ENCODE assay signal across 9 mouse cellular contexts in the genomic region with DNA sequence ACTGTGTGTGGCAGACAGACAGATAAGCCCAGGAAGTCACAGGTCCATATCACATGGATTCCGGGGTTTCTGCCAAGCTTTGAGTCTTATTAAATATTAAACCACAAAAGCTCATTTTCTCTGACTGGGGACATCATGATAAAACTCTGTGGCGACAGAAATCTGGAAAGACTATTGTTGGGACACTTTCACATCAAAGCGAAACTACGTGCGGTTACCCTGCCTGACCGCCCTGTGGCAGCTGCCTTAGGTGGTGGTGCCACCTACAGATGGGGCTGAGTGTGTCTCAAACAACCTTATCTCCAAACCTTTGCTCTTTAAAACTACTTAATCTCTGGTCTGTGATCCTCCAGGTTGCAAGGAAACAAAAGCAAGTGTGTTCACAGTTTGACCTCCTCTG.
DNase-seq lines count a peak whose midpoint lies in the region; ATAC-seq and TF ChIP-seq lines count a peak whose summit lies in the region.
"Had no signal": no experiment of that assay in that cellular context is flagged by ENCODE, and none has a peak within 500 bp of the region (broad histone marks: within the 10 kb centered on the region; RNA-seq: fewer than 3 reads in every experiment).

No protein-coding gene starts in this region.

- peak in 1 of 2 experiments; percentile 33 for DNase-seq in layer of hippocampus, adult 2 months (ENCODE audit: low spot score in 2 of 2)
- DNase-seq in layer of hippocampus, adult 9-10 months (ENCODE audit: low spot score) = no peak
- peak; percentile 67 for DNase-seq in adrenal gland, adult 2 months
- peak; percentile 42 for DNase-seq in gastrocnemius, postnatal 14 days
- peak; percentile 59 for DNase-seq in kidney, adult 9 months
- DNase-seq in embryo, embryonic 9.5 days (ENCODE audit: extremely low spot score) = no peak
- DNase-seq in layer of hippocampus, adult 8-10 months (ENCODE audit: low spot score in 2 of 2) = no peak

- intact Hi-C loops in gastrocnemius, postnatal 14 days (cut with DNase I; ENCODE audit: low total_unique reads) = loop anchor here (5.0 kb wide), 1 partner anchor 139 kb away; no protein-coding TSS in a partner anchor

- no peak overlapping the region for H3K27ac ChIP-seq in layer of hippocampus, adult 2 months
- H3K27ac ChIP-seq: midbrain, embryonic 12.5 days had no signal

- H3K4me3 ChIP-seq in layer of hippocampus, adult 2 months = peak overlapping the region; percentile 22; the same call in 1 of the 2 replicates
- H3K4me3 ChIP-seq: midbrain, embryonic 12.5 days had no signal

- ATAC-seq in megakaryocyte, adult 5-6 weeks (ENCODE audit: poor library complexity, severe bottlenecking) = peak; percentile 93

- peak; percentile 80 for TF ChIP-seq CTCF in layer of hippocampus, adult 2 months (conservative IDR thresholded peaks at IDR 0.05)

Comparison
In these comparisons a context has a peak if more than half of its experiments do, and no peak if none do; other contexts are left out.
1. DNase-seq: peak in adrenal gland, adult 2 months (single experiment), gastrocnemius, postnatal 14 days (single experiment) and kidney, adult 9 months (single experiment); none in layer of hippocampus, adult 9-10 months (single experiment), embryo, embryonic 9.5 days (single experiment) and layer of hippocampus, adult 8-10 months (0 of 2).